Mouse (Mus musculus) lung, adult 2 months (tissue): Measurements from ENCODE around the gene Kif3c.
A peak's percentile ranks its signal among the peaks of the same experiment; 100 is the strongest.

Experiments
- CTCF ChIP-seq: fragments of 200-500 bp; IDR thresholded peaks from 2 replicates; pipeline ENCODE4 v1.5.1; 2011; ENCODE audit warnings: mild to moderate bottlenecking, low read length, control low read depth; ENCODE audit not compliant: insufficient read depth
- POLR2A ChIP-seq: fragments of 200-500 bp; IDR thresholded peaks from 2 replicates; pipeline ENCODE4 v1.6.1; 2011; ENCODE audit warnings: low read depth, mild to moderate bottlenecking, control low read depth, low read length, borderline replicate concordance; ENCODE audit errors: extremely low read depth

DNA sequence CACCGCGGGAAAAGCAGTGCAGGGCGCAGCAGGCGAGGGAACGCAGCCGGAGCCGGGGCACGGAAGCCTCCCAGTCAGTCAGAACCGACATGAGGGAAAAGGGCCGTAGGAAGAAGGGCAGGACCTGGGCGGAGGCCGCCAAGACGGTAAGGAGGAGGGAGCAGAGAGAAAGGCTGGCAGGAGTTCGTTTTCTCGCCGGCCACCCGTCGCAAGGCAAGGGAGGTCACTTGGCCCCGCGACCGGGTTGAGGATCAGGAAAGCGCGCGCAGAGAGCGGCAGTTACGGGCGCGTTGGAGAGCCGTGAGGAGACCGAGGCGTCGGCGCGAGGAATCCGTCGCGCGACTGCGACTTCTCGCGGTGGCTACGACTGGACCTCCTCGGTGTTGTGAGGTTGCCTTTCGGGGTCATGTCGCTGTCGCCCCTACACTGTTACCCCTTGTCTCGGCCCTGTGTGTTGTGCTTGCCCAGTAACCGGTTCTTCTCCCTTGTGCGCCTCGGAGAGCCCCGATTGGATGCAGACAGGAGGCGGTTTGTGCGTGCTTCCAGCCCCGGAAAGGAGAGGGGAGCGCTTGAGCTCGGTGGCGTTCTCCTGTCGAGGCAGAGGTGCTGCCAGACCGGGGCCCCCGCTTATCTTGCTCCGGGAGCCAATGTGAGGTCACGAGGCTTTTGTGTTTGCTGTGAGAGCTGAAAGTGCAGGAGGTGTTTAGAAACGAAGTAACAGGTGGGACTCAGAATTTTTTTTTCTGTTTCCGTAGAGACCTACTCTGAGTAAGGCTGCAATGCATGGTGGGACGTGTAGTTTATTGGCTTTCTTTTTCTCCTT, 62.3 kb downstream of the Kif3c start:
- TF ChIP-seq POLR2A = peak; percentile 48; the same call in 1 of the 2 replicates
- no peak for TF ChIP-seq CTCF
